In genomic region chr15:92101956-92102355, GRCm38 (mm10) we compare ENCODE assay signal across 21 mouse cellular contexts.
"Had no signal": no experiment of that assay in that cellular context is flagged by ENCODE, and none has a peak within 500 bp of the region (broad histone marks: within the 10 kb centered on the region; RNA-seq: fewer than 3 reads in every experiment).

No protein-coding gene starts in this region.

- DNase-seq: heart, postnatal 10 days; heart, postnatal 14 days; heart, postnatal 36 days; heart, postnatal 4 days; kidney, adult 11 months; kidney, adult 18-20 months; kidney, adult 2 months; kidney, adult 8-10 months; kidney, adult 9 months; kidney, postnatal 10 days; kidney, postnatal 14 days; kidney, postnatal 25 days; kidney, postnatal 36 days; kidney, postnatal 4 days; layer of hippocampus, adult 9-11 months; layer of hippocampus, postnatal 36 days had no signal

- ATAC-seq: hindbrain, embryonic 16.5 days; inflammation-experienced regulatory T-cells, adult 6 months; intestine, embryonic 15.5 days; intestine, embryonic 16.5 days; intestine, postnatal 0 days had no signal
